Mouse (Mus musculus) heart, adult 2 months (tissue): ENCODE measurements around the gene Poc5. TPM values are rescaled to one million over a fixed set of nuclear protein-coding genes. Genes with fewer than 3 reads are reported as not detected.

Source experiments
- DNase-seq, 2 experiments: peaks; one replicate each; pipeline ENCODE4 v3.0.0; 2021
- H3K27ac ChIP-seq: fragments of 200-600 bp; 2 replicates; pipeline ENCODE4 v1.8.1; 2022
- H3K27me3 ChIP-seq: fragments of 200-500 bp; 2 replicates; pipeline ENCODE4 v1.6.1; 2012; ENCODE audit warnings: mild to moderate bottlenecking, low read length, inconsistent platforms, mixed read lengths; ENCODE audit not compliant: control insufficient read depth, insufficient read depth
- H3K36me3 ChIP-seq: fragments of 200-500 bp; 2 replicates; pipeline ENCODE4 v1.6.1; 2012; ENCODE audit warnings: low read length, inconsistent platforms; ENCODE audit not compliant: control insufficient read depth, insufficient read depth
- H3K4me1 ChIP-seq: fragments of 200-500 bp; 2 replicates; pipeline ENCODE4 v1.6.1; 2011; ENCODE audit warnings: low read length; ENCODE audit not compliant: control insufficient read depth, insufficient read depth
- H3K4me3 ChIP-seq: fragments of 200-600 bp; 2 replicates; pipeline ENCODE4 v1.8.1; 2022
- H3K79me2 ChIP-seq: fragments of 200-500 bp; replicated peaks from 2 replicates; pipeline ENCODE4 v1.6.1; 2012; ENCODE audit warnings: mild to moderate bottlenecking, inconsistent platforms, low read length, moderate library complexity, mixed read lengths; ENCODE audit not compliant: control insufficient read depth, insufficient read depth
- H3K9ac ChIP-seq: fragments of 200-500 bp; 2 replicates; pipeline ENCODE4 v1.6.1; 2012; ENCODE audit warnings: low read depth, mild to moderate bottlenecking, control low read depth, inconsistent platforms, low read length, mixed read lengths
- CTCF ChIP-seq: fragments of 200-600 bp; IDR thresholded peaks from 2 replicates; pipeline ENCODE4 v1.8.1; 2022; ENCODE audit warnings: antibody characterized with exemption, mild to moderate bottlenecking, moderate library complexity
- EP300 ChIP-seq: fragments of 200-500 bp; IDR thresholded peaks from 2 replicates; pipeline ENCODE4 v1.6.1; 2011; ENCODE audit warnings: low read depth, low read length, control low read depth; ENCODE audit not compliant: insufficient read depth
- POLR2A ChIP-seq: fragments of 200-500 bp; IDR thresholded peaks from 2 replicates; pipeline ENCODE4 v1.6.1; 2011; ENCODE audit warnings: mild to moderate bottlenecking, low read depth, low read length, control low read depth; ENCODE audit not compliant: insufficient read depth
- WGBS: fragments of 180-500 bp; shearing (Covaris S2); methylation state at CpG from one replicate; pipeline ENCODE4 v1.1.7; 2018; 5-methylcytosine and 5-hydroxymethylcytosine counted together
- intact Hi-C: fragments of 180-260 bp; cut with DNase I; formaldehyde crosslinking; loops from one replicate; pipeline ENCODE4 v1.15.1; 2025
- polyA plus RNA-seq: library from polyadenylated mRNA; depleted of rRNA; stranded (reverse); fragments of >200 nt; gene quantifications from 2 replicates; pipeline ENCODE4 v1.2.3, GENCODE M21; 2012
- total RNA-seq, 2 experiments: library from RNA; stranded (reverse); gene quantifications; 2 replicates each; pipeline ENCODE4 v1.2.3; 2021

Gene Poc5
- total and polyA plus RNA-seq, 3 experiments, result 5.9 to 9.8 (median 9.6) TPM

GRCm38 (mm10) chr13:96407040-96407439 lies 18.9 kb downstream of the Poc5 start:
- TF ChIP-seq EP300, result 0 out of 2 replicates have a peak, but pooled peaks have one; percentile 30
- peak; percentile 69 for TF ChIP-seq CTCF
- TF ChIP-seq POLR2A, result no peak
- Histone ChIP-seq H3K4me3 (no peak overlapping the region), H3K9ac (no peak overlapping the region), H3K79me2 (no peaks in the 10 kb centered on the region), H3K4me1 (no peaks in the 10 kb centered on the region), H3K27ac (no peak overlapping the region), H3K27me3 (no peaks in the 10 kb centered on the region), H3K36me3 (no peaks in the 10 kb centered on the region)
- intact Hi-C loops, result loop anchor here (1.0 kb wide), 1 partner anchor 185 kb away; no protein-coding TSS in a partner anchor
- peak; percentile 20 to 36 for DNase-seq
- WGBS, result 24% methylated on average over 4 of the region's 4 CpGs

DNA sequence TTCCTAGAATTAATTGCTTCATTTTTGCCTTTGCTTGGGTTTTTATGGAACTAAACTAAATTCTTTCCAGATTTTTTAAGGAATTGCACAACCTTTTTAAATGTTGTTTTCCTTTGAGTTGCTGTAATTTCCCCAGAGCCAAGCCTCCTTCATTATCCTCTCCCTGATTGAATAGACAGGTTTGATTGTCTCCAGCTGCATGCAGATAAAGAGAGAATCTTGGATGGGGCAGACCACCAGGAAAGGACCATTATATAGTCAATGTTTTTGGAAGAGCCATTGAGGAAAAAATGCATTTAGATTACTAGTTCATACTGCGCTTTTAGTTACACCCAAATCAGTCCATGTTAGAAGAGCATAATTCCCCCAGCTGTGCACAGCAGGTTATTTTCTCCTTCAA lies 20.7 kb downstream of the Poc5 start:
- Histone ChIP-seq H3K9ac (no peak overlapping the region), H3K79me2 (no peaks in the 10 kb centered on the region), H3K4me3 (no peak overlapping the region), H3K4me1 (no peaks in the 10 kb centered on the region), H3K27me3 (no peaks in the 10 kb centered on the region), H3K27ac (no peak overlapping the region), H3K36me3 (no peaks in the 10 kb centered on the region)
- DNase-seq, result no peak
- TF ChIP-seq POLR2A (no peak), CTCF (no peak), EP300 (no peak)
- 94% methylated on average over 1 of the region's 1 CpGs for WGBS
- intact Hi-C loops, result no loop called here

GRCm38 (mm10) chr13:96414384-96414783 lies 26.3 kb downstream of the Poc5 start:
- H3K9ac ChIP-seq, result no peak overlapping the region
- no peaks in the 10 kb centered on the region for H3K27me3 ChIP-seq
- WGBS, result 70% methylated on average over 6 of the region's 6 CpGs
- intact Hi-C loops, result no loop called here
- no peaks in the 10 kb centered on the region; the same call in 1 of the 2 replicates for H3K36me3 ChIP-seq
- no peak for DNase-seq
- no peak overlapping the region for H3K27ac ChIP-seq
- H3K4me3 ChIP-seq, result no peak overlapping the region
- no peaks in the 10 kb centered on the region for H3K79me2 ChIP-seq
- H3K4me1 ChIP-seq, result peaks cover 5% of the 10 kb centered on the region; the same call in 1 of the 2 replicates
- TF ChIP-seq EP300 (no peak), POLR2A (no peak), CTCF (no peak)

GRCm38 (mm10) chr13:96416380-96416779 lies 28.3 kb downstream of the Poc5 start:
- Histone ChIP-seq H3K4me3 (no peak overlapping the region), H3K4me1 (peaks cover 5% of the 10 kb centered on the region; the same call in 1 of the 2 replicates), H3K9ac (no peak overlapping the region), H3K27me3 (no peaks in the 10 kb centered on the region), H3K36me3 (no peaks in the 10 kb centered on the region; the same call in 1 of the 2 replicates), H3K27ac (no peak overlapping the region), H3K79me2 (no peaks in the 10 kb centered on the region)
- intact Hi-C loops, result no loop called here
- no peak for TF ChIP-seq EP300
- TF ChIP-seq POLR2A, result no peak
- no peak for TF ChIP-seq CTCF
- WGBS, result 92% methylated on average over 8 of the region's 8 CpGs
- no peak for DNase-seq

- H3K4me1 ChIP-seq, result peaks cover 5% of the 10 kb centered on the region; the same call in 1 of the 2 replicates
- no peaks in the 10 kb centered on the region for H3K79me2 ChIP-seq
- DNase-seq, result no peak
- H3K9ac ChIP-seq, result no peak overlapping the region
- no peak for TF ChIP-seq CTCF
- no peak for TF ChIP-seq EP300
- TF ChIP-seq POLR2A, result no peak
- no peak overlapping the region for H3K4me3 ChIP-seq
- intact Hi-C loops, result no loop called here
- 43% methylated on average over 5 of the region's 5 CpGs for WGBS
- H3K27ac ChIP-seq, result no peak overlapping the region
- no peaks in the 10 kb centered on the region for H3K27me3 ChIP-seq
- no peaks in the 10 kb centered on the region; the same call in 1 of the 2 replicates for H3K36me3 ChIP-seq
Observed at GRCm38 (mm10) chr13:96417261-96417813, 29.2 kb downstream of the Poc5 start.

DNA sequence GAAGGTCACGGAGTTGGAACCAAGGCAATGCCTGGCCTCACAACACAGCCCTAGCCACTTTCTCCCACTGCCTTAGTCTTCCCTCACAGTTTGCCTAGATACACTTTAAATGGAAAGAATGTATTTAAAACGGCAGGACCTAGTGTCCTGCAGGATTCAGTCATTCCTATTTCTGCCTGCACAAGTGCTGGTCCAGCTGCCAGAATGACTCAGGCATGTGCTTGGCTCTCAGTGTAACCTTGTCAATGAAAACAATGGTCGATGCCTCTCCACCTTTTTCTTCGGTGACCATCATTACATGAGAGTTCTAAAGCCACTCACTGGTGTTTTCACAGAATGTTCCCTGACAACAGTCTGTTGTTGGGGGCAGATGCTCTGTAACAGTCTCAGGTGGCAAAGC lies 30.4 kb downstream of the Poc5 start:
- TF ChIP-seq CTCF, result no peak
- TF ChIP-seq POLR2A, result no peak
- TF ChIP-seq EP300, result no peak
- Histone ChIP-seq H3K4me3 (no peak overlapping the region), H3K4me1 (peaks cover 5% of the 10 kb centered on the region; the same call in 1 of the 2 replicates), H3K36me3 (no peaks in the 10 kb centered on the region; the same call in 1 of the 2 replicates), H3K27ac (peak overlapping the region; percentile 41), H3K9ac (no peak overlapping the region), H3K27me3 (no peaks in the 10 kb centered on the region), H3K79me2 (no peaks in the 10 kb centered on the region)
- intact Hi-C loops, result no loop called here
- peak in 1 of 2 experiments; percentile 24 for DNase-seq
- 61% methylated on average over 4 of the region's 4 CpGs for WGBS
